Mouse (Mus musculus): ENCODE measurements at regions not wholly inside any gene's neighbourhood (a gene's known extent, or its start where the extent isn't known, plus 50 kb on each side); places are given as distances from the start of the nearest gene placed in this dataset.

DNA sequence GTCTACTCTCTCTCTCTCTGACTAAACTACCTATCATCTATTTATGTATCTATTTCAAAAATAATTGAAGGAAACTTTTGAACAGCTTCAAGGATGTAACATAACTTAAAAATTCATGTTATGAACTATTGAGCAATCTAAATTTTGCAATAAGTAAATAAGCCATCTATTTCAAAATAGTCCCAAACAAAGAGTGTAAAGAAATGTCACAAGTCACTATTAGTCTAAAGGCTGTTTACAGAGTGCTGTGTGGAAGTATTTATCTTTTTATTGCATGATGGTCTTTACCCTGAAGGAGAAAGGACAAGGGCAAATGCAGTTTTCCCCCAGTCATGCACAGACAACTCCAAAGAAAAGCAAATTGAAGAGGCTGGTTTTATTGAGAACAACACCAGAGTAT is 496.0 kb downstream of the Olfm4 start:
- no peak for DNase-seq (ENCODE audit: low spot score in 2 of 2)

DNA sequence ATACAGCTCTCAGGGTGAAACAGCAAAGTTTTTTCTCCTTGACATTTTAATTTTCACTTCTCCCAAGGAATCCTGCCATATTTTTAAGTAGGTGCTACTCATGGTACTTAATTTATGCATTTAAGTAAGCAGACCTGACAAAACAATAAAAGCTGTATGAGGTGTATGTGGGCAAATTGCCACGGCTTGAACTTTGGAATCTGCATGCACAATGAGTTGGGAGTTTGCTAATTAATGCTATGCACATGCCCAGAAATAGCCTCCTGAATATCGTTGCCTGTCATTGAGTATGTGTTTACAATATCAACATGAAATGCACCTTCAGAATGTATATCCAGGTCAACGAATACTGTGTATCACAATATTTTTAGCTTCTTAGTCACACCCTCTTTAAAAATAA is 498.9 kb downstream of the Olfm4 start:
- no peak for DNase-seq (ENCODE audit: low spot score in 2 of 2)

- no peak for DNase-seq (ENCODE audit: low spot score in 2 of 2)
These were observed 500.4 kb downstream of the Olfm4 start for GRCm38 (mm10) chr14:80484256-80484655.

DNA sequence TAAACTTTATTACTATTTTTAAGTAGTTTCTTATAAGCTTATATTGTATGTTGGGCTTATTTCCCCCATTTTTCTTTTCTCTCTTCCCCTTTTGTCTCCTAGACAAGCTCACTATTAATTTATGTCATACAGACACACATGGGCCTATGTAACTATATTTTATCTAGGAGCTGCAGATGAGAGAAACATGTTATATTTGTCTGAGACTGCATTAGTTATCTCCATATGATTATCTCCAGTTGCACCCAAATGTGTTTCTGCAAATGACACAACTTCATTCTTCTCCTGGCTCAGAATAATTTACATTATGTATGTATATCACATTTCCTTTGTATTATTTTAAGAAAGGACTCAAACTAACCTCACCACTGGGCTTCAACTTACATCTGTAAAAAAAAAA is 501.3 kb downstream of the Olfm4 start:
- no peak for DNase-seq (ENCODE audit: low spot score in 2 of 2)

- no peak for DNase-seq (ENCODE audit: low spot score in 2 of 2)
These were observed 502.7 kb downstream of the Olfm4 start for GRCm38 (mm10) chr14:80486605-80487004.

- DNase-seq (ENCODE audit: low spot score in 2 of 2): no peak
These were observed 508.4 kb downstream of the Olfm4 start for GRCm38 (mm10) chr14:80492043-80492900.

DNA sequence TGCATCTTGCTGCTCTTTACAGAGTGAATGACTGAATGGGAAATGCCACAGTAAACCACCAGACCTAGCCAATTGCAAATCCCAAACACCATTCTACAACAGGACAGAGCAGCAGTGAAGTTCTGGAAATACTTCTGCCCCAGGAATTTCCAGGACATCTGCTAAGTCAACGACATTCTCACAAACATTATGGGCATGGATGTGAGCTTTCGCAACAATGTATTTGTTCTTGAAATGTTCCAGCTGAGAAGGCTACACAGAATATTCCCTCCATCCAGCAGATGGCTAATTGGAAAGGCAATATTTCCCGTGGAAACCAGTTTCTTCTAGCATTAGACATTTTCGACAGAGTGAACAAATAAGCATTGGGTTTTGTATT is 509.0 kb downstream of the Olfm4 start:
- DNase-seq (ENCODE audit: low spot score in 2 of 2): no peak

- DNase-seq (ENCODE audit: low spot score in 2 of 2): no peak
These were observed 520.5 kb downstream of the Olfm4 start for GRCm38 (mm10) chr14:80504351-80504750.

DNA sequence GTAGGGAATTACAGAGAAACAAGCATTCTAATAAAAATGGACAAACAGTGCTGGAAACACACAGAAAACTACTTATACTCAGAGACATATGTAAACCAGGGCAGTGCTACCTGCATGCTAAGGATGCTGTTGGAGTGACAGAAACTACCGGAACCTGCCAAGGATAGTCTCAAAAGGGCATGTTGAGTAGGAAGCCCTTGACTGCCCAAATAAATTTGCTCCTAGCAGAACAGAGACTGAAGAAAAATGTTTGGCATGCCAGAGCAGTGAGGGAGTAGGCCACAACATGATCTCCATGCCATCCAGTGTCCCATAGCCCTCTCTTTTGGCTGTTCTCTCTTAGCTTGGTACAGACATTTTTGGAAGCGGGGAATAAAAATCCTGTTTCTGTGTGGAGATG is 532.7 kb downstream of the Olfm4 start:
- DNase-seq (ENCODE audit: low spot score in 2 of 2): no peak

DNA sequence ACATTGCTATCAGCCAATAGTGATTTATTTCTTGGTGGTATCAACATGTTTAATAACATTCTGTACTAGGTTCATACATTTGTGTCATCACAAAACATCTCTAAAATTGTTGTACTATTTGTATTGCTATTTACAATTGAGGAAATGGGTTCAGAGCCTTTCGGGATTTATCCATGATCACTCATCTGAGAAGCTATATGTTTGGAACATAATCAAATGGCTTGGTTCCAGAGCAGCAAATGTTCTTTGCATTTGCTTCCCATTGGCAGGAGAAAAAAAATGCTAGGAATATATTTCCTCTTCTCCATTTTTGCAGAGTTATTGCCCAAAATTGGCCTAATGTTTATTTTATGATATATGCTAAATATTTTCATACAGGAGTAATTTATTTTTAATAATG is 537.3 kb downstream of the Olfm4 start:
- DNase-seq (ENCODE audit: low spot score in 2 of 2): no peak

- no peak for DNase-seq (ENCODE audit: low spot score in 2 of 2)
These were observed 537.8 kb downstream of the Olfm4 start for GRCm38 (mm10) chr14:80521631-80522030.

GRCm38 (mm10) chr14:80522536-80522935 is 538.7 kb downstream of the Olfm4 start:
- no peak for DNase-seq (ENCODE audit: low spot score in 2 of 2)

DNA sequence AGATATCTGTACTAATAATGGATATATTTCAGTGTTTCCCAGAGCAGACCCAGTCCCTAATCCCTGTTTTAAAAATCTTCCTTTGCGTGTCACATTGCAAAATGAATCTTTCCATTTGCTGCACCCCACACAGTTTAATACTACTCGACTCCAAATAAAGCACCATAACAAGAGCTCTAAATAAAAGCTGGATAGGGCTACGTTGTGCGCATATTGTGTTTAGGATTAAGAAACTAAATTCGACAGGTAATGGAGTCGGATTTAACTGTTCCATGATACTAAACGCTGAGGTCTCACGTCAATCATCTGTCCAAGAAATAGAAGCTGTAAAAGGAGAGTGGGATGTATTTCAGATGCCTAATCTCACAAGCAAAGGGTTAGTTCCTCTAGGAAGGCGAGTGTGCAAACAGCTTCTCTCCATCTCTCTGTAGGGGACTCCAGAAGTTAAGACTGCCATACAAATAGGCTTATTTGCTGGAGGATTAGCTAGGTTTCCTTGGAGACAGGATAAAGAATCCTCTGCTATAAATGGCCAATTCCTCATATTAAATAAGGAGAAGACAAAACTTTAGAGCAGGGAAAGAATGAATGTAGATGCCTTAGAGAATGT is 544.6 kb downstream of the Olfm4 start:
- DNase-seq (ENCODE audit: low spot score in 2 of 2): no peak

GRCm38 (mm10) chr14:80536044-80536745 is 552.3 kb downstream of the Olfm4 start:
- DNase-seq (ENCODE audit: low spot score in 2 of 2): no peak

DNA sequence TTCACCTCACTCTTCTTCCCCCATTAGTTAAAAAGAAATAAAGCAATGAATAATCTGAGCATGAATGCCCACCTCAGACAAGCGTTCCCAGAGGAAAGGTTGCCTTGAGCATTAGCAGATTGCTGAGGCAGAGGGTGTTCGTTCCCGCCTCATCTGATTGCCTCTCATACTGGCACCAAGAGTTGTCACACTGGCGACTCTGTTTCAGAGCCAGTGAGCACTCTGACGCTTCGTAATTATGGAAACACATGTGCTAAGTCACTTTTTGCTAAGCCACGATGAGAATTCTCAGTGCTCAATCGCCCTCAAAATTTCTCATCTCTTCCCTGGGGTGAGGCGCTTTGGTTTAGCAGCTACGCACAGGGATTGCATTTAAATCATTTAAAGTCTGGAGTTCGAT is 576.1 kb downstream of the Olfm4 start:
- no peak for DNase-seq (ENCODE audit: low spot score in 2 of 2)
